Mouse (Mus musculus): ENCODE measurements around the gene 5730522E02Rik.
A peak's percentile ranks its signal among the peaks of the same experiment; 100 is the strongest.

5730522E02Rik gene

DNA sequence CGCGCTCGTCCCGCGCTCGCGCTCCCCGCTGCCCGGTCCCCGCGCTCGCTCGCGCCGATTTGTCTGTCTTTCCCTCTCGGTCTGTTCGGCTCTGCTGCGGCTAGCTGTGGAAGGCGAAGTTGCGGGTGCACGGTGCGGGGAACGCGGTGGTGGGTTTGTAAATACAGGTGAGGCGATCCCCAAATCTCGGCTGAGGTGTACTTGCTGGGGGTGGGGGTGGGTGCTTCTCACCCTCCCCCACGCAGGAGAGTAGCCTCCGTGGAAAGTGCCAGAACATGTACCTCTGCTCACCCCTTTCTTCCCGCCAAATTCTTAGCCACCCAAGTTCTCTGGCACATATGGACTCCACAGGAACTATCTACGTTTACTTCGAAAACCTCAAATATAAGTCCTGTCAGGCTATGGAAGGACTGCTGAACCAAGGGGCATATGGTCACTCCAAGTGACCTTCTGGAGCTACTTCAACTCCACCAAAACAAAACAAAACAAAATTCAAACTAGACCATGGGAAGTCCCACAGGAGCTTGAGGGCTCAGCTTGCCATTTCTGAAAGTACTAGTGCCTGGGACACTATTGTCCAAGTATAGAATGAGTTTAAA, at the start of gene 5730522E02Rik:
TSS of gene 5730522E02Rik (minus strand) at position 182 of the 599 bp plus-strand sequence.
- peak; percentile 79 for DNase-seq

GRCm38 (mm10) chr11:26236540-26236939, 26.0 kb upstream of the 5730522E02Rik start:
- DNase-seq: no peak

GRCm38 (mm10) chr11:26229895-26230294, 19.3 kb upstream of the 5730522E02Rik start:
- no peak for DNase-seq

- DNase-seq: peak; percentile 19
Measured at GRCm38 (mm10) chr11:26213643-26214042, 3.1 kb upstream of the 5730522E02Rik start.

DNA sequence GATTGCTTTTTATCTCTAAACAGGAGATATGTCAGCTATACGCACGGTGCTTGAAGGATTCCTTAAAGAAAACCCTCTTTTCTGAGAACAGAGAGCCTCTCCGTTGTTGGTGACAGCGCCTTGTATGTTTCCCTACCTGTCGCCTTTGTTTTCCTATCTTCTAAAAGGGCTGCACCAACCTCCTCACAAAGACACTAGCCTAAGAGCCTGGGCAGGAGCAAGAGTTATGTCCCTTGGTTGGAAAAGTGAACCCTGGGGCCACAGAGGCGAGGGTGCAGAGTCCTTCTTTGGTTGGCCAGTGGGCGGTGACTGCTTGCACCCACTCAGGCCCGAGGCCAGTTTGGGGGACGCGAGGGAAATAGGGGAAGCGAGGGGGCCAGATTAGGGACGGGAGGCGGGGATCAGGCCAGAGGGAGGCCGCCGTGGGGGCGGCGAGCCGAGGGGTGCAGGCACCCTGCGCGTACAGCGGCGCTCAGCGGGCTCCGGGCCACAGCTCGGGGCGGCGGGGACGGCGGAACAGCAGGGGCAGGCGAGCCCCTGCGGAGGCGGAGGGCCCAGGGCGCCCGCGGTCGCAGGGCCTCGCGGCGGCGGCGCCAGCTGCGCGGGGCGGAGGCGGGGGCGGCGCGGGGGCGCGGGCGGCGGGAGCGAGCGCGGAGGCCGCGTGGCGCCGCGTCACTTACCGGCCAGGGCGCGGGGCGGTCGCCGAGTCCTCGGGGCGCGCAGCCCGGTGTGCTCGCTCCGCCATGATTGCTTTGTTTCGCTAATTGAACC, 567 bp downstream of the 5730522E02Rik start:
- DNase-seq: peak; percentile 97

- DNase-seq: no peak
Measured at GRCm38 (mm10) chr11:26203466-26203865, 7.1 kb downstream of the 5730522E02Rik start.

GRCm38 (mm10) chr11:26202842-26203241, 7.7 kb downstream of the 5730522E02Rik start:
- DNase-seq: peak; percentile 79

GRCm38 (mm10) chr11:26201778-26202097, 8.8 kb downstream of the 5730522E02Rik start:
- DNase-seq: no peak

- DNase-seq: peak; percentile 81
Measured at GRCm38 (mm10) chr11:26200970-26201777, 9.4 kb downstream of the 5730522E02Rik start.

GRCm38 (mm10) chr11:26195468-26195867, 15.1 kb downstream of the 5730522E02Rik start:
- DNase-seq: peak; percentile 73

- peak; percentile 55 for DNase-seq
Measured at GRCm38 (mm10) chr11:26187231-26187967, 23.2 kb downstream of the 5730522E02Rik start.

DNA sequence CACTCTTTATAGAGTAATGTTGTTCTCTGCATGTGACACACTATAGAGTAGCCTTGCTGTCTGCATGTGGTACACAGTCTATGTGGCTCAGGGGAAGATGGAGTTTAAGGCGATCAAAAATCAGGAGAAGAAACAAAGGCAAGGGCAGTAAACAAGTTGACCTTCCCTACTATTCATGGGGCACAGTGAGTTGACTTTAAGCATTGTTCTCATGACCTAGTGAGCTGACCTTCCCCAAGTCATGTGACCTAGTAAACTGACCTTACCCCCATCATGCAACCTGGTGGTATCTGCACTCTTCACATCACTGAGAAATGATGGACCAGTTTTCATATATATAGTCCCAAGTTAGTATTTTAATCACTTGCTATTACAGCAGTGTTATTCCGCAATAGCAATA, 40.0 kb downstream of the 5730522E02Rik start:
- no peak for DNase-seq

DNA sequence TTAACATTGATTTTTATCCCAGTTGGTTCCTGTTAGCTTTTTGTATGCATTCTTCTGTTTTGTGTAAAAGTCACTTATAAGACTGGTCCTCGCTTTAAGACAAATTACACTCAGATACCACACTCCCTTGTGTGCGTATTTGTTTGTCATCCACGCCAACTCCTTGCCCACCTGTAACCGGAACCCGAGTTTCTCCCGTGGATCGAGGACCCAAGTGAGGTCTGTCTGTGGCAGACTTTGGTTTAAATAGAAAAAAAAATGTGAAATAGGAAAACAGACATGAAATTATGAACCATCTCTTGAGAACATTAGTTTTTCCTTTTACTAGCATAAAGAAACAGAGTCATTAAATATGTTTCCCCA, 43.0 kb downstream of the 5730522E02Rik start:
- DNase-seq: no peak

DNA sequence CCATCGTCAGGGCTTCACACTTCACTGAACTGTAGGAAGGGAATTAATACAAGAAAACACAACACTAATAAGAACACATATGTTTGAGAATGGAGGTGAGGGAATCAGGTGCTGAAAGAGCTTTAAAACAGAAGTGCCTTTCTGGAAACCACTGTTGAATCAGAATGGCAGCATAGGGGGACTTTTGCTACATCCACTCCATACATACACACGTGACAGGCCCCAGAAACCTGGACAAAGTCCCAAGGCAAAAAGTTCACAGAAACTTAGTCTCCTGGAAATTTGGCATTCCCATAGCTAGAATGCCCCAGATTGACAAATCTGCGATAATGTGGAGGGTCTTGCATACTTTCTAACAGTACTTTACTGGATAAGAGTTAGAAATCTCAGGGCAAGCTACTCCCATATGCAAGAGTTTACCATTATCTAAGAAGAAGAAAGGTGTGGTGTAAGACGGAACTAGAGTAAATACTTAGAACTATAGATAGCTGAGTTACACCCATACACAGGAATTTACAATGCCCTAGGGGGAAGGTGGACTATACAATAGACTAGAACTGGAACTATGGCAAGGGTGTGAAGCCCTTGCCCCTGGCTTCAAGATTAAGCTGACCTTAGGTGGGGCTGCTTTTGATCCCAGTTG, 43.5 kb downstream of the 5730522E02Rik start:
- no peak for DNase-seq

DNA sequence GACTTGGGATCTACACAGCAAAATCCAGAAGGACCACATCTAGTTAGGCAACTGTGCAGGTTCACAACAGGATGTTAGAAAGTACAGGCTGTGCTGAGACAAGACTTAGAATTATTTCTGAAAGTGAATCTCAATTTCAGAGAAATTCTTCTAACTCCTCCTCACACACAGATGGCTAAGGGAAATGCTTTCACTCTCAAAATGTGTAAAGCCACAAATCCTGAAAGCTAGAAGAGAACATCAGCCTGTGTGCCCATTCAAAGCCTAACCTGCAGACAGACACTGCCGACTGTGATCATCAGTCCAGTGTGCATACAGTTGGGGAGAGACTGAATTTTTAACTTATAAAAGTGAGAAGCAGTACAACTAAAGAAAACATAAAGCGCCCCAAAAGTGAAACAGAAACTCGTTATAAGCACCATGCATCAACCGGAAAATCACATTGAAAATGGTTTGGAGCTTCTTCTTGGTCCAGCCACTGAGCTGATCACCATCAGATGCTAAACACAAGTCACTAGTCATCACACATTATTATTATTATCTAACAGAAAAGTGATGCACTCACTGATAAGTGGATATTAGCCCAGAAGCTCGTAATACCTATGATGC, 45.8 kb downstream of the 5730522E02Rik start:
- DNase-seq: no peak

GRCm38 (mm10) chr11:26161354-26161753, 49.2 kb downstream of the 5730522E02Rik start:
- DNase-seq: no peak

DNA sequence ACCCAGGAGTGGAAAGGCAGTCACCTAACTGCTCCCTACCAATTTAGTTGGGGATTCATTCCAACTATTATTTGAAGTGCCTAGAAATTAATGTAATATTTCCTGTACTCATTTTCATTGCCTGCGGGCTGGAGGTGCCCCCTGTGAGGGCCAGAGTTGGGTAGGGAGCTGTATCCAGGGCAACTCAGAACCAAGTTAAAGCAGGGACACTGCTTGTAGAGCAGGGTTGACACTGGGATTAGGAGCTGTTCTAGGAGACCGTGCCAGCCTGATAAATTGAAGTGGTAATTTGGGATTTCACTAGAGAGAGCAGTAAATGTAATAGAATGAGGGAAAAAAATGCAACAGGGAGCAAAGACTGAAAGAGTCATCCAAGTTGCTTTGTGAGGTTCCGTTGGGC, 51.5 kb downstream of the 5730522E02Rik start:
- DNase-seq: no peak

GRCm38 (mm10) chr11:26140024-26140423, 70.5 kb downstream of the 5730522E02Rik start:
- no peak for DNase-seq

DNA sequence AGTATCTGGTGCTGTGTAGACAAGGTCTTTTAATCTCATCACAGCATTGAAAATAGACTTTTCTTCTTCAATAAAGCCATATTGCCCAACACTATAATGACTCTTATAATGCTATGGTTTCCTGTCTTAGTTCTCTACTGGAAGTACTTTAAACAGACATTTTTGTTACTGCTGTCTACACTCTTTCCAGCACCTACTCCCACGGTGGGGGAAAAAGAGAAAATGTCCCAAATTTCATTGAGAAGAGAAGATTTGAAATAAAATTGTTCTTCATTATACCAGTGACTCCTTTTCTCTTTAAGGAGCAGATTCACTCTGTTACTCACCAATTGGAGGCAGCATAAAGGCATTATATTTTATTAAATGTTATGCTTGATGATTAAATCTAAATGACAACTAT, 72.5 kb downstream of the 5730522E02Rik start:
- no peak for DNase-seq

GRCm38 (mm10) chr11:26130911-26131310, 79.7 kb downstream of the 5730522E02Rik start:
- no peak for DNase-seq

DNA sequence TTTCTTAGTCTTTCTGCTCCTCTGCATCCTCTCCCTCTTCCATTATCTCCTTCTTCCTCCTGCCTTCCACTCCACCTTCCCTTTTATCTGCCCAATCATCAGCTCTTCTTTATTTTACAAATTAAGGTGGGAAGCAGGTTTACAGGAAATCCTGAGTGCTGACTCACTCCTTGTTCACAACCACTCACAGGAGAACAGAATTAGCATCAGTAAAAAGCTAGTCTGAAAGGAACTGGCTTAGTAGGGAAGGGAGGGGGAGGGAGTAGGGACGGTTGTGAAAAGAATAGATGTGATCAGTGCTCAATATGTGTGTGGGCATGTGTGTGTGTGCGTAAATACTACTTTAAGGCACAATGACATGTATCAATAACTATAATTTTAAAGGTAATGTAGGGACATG, 81.5 kb downstream of the 5730522E02Rik start:
- no peak for DNase-seq

DNA sequence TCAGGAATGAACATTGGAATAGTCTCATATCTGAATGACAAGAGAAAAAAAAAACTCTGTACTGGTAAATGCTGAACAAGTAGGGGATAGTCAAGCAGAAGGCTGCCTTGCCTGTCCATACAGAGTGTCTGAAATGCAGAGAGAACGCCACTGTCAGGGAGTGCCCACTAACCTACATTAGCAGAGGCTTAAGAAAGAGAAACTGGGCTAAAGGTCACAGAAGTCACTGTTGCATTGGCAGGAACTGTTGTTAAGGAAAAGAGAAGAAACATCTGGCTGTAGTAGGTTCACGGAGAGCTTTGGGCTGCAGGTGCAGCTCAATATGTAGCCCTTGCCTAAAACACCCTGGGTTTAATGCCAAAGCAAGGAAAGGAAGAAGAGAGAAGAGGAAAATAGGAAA, 82.2 kb downstream of the 5730522E02Rik start:
- DNase-seq: no peak

All from heart, adult 11 months (tissue).